Mouse (Mus musculus) small intestine, adult 2 months (tissue): ENCODE measurements around the gene Cdh22.

Source experiments
- CTCF ChIP-seq: fragments of 200-500 bp; IDR thresholded peaks from 2 replicates; pipeline ENCODE4 v1.5.1; 2012; ENCODE audit warnings: low read depth, mild to moderate bottlenecking, control low read depth, inconsistent platforms, low read length, moderate library complexity, mixed read lengths; ENCODE audit not compliant: insufficient replicate concordance, insufficient read length; ENCODE audit errors: extremely low read depth
- POLR2A ChIP-seq: fragments of 200-500 bp; IDR thresholded peaks from 2 replicates; pipeline ENCODE4 v1.6.1; 2012; ENCODE audit warnings: low read depth, mild to moderate bottlenecking, control low read depth, inconsistent platforms, low read length, moderate library complexity

GRCm38 (mm10) chr2:165275824-165276223 lies 41.2 kb upstream of the Cdh22 start:
- TF ChIP-seq POLR2A (no peak), CTCF (peak; percentile 63)
